Mouse (Mus musculus) central nervous system, embryonic 18 days (tissue): ENCODE results near the gene Gm3526. TPM values are rescaled to one million over a fixed set of nuclear protein-coding genes. Genes with fewer than 3 reads are reported as not detected.

Experiments
- polyA plus RNA-seq: library from polyadenylated mRNA; depleted of rRNA; stranded (reverse); fragments of >200 nt; gene quantifications from 2 replicates; pipeline ENCODE4 v1.2.3, GENCODE M21; 2012; rRNA removed

Gene Gm3526
- not detected in 2 replicates for polyA plus RNA-seq

DNA sequence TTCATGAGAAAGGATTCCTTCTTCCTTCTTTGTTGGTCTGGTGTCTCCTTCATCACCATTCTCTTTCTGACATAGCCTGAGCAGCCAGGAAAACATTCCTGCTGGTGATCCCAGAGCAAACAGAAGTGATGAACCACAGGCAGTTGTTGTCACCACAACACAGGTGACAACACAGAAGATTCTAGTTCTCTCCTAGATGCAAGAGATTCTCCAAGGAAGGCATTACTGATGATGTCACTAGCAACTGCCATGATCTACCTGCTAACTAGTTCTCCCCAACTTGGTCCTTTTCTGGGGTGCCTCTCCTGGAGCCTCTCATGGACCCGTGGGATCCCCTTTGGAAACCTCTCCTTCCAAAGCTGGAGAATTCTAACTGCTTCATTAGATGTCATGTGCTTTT, at the start of gene Gm3526:
TSS of gene Gm3526 (minus strand) at position 101 of the 400 bp plus-strand sequence.

Other genes with a start within 250 kb of the Gm3526 start
- gene Gm3298, start 244.7 kb downstream of the Gm3526 start, polyA plus RNA-seq, result 0.21 and 1.4 TPM in 2 replicates
- gene 4930555G01Rik, start 210.0 kb downstream of the Gm3526 start, polyA plus RNA-seq, result not detected in 2 replicates
- gene Gm8281, start 189.5 kb downstream of the Gm3526 start, polyA plus RNA-seq, result 25.9 and 27.5 TPM in 2 replicates
- not detected in 2 replicates for gene Gm8279, start 129.1 kb downstream of the Gm3526 start, polyA plus RNA-seq
- gene Gm3317, start 96.0 kb downstream of the Gm3526 start, polyA plus RNA-seq, result not detected in 2 replicates
- gene Gm8271, start 74.8 kb downstream of the Gm3526 start, polyA plus RNA-seq, result not detected in 2 replicates
- not detected in 2 replicates for gene Gm3542, start 74.3 kb upstream of the Gm3526 start, polyA plus RNA-seq
- 3.0 and 4.6 TPM in 2 replicates for gene Gm3500, start 128.5 kb upstream of the Gm3526 start, polyA plus RNA-seq
- gene Gm3194, start 194.9 kb upstream of the Gm3526 start, polyA plus RNA-seq, result 0.23 and 5.4 TPM in 2 replicates
- 0.04 TPM in 1 of 2 replicates, not detected in the other for gene Gm8246, start 217.2 kb upstream of the Gm3526 start, polyA plus RNA-seq
- gene Gm3187, start 223.6 kb upstream of the Gm3526 start, polyA plus RNA-seq, result 0.12 TPM in 1 of 2 replicates, not detected in the other
- gene Gm3488, start 241.1 kb upstream of the Gm3526 start, polyA plus RNA-seq, result 18.5 and 20.0 TPM in 2 replicates